Mouse (Mus musculus) hindbrain, embryonic 16.5 days (tissue): ENCODE results near the gene Vps72. TPM values are rescaled to one million over a fixed set of nuclear protein-coding genes. Genes with fewer than 3 reads are reported as not detected.
"Not testable (repeated sequence)": the region's sequence is repeated elsewhere in the genome, so short reads cannot be mapped to it uniquely, and the experiment has no call there.

Source experiments
- ATAC-seq: fragments of 200-750 bp; cut with Nextera tagmentation; 2 replicates; pipeline ENCODE4 v1.8.0; 2017; ENCODE audit warnings: moderate TSS enrichment, moderate library complexity
- H3K27ac ChIP-seq: fragments of 300-500 bp; sonication (generic); 2 replicates; pipeline ENCODE4 v1.5.1; 2014; ENCODE audit warnings: low read depth, mild to moderate bottlenecking, control low read depth, low read length, moderate library complexity
- H3K27me3 ChIP-seq: fragments of 300-500 bp; sonication (generic); replicated peaks from 2 replicates; pipeline ENCODE4 v1.6.1; 2014; ENCODE audit warnings: low read length; ENCODE audit not compliant: control insufficient read depth, insufficient read depth
- H3K36me3 ChIP-seq: fragments of 300-500 bp; sonication (generic); 2 replicates; pipeline ENCODE4 v1.6.1; 2014; ENCODE audit warnings: mild to moderate bottlenecking, low read length, moderate library complexity, mixed read lengths; ENCODE audit not compliant: control insufficient read depth, insufficient read depth
- H3K4me1 ChIP-seq: fragments of 300-500 bp; sonication (generic); 2 replicates; pipeline ENCODE4 v1.6.1; 2014; ENCODE audit warnings: low read depth, low read length; ENCODE audit not compliant: control insufficient read depth, insufficient read depth
- H3K4me2 ChIP-seq: fragments of 300-500 bp; sonication (generic); 2 replicates; pipeline ENCODE4 v1.6.1; 2014; ENCODE audit warnings: mild to moderate bottlenecking, low read length, control low read depth, moderate library complexity
- H3K4me3 ChIP-seq: fragments of 300-500 bp; sonication (generic); 2 replicates; pipeline ENCODE4 v1.5.1; 2014; ENCODE audit warnings: mild to moderate bottlenecking, low read length, control low read depth, moderate library complexity
- H3K9ac ChIP-seq: fragments of 300-500 bp; sonication (generic); 2 replicates; pipeline ENCODE4 v1.6.1; 2014; ENCODE audit warnings: low read depth, mild to moderate bottlenecking, control low read depth, low read length, moderate library complexity
- H3K9me3 ChIP-seq: fragments of 300-500 bp; sonication (generic); 2 replicates; pipeline ENCODE4 v1.6.1; 2014; ENCODE audit warnings: mild to moderate bottlenecking, low read length, moderate library complexity; ENCODE audit not compliant: control insufficient read depth
- WGBS: fragments of 180-500 bp; shearing (Covaris S2); extraction: QIAGEN DNeasy Blood & Tissue Kit; methylation state at CpG from one replicate; pipeline ENCODE4 v1.1.7; 2014; 5-methylcytosine and 5-hydroxymethylcytosine counted together
- polyA plus RNA-seq: library from polyadenylated mRNA; unstranded; fragments of >200 nt; fragmentation: Nextera tagmentation; extraction: Ambion mirVana; gene quantifications from 2 replicates; pipeline ENCODE4 v1.2.1, GENCODE M21; 2015

Gene Vps72
- polyA plus RNA-seq, 1 experiment from 2014 or later = 142 TPM

DNA sequence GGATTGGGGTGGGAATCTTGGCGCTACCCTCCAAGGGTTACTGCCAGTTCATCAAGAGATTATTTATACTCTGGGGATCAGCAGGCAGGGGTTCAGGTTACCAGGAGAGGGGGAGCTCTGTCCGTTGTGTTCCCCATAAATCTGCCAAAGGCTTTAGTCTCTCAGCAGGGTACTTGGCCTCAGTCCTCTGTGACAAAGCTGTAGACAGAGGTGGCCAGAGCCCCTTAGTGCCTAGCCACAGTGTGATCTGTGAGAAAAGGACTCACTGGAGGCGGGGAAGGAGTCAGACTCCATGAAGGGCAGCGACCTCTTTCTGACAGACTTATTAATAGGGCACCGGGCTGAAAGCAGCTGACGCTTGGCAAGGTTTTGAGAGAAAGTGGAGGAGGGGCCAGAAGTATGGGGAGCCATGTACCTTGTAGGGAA lies 18.4 kb downstream of the Vps72 start:
- WGBS = 43% methylated on average over 6 of the region's 6 CpGs
- Histone ChIP-seq H3K9ac (no peak overlapping the region), H3K4me3 (no peak overlapping the region), H3K4me1 (peaks cover 8% of the 10 kb centered on the region), H3K4me2 (no peak overlapping the region), H3K27ac (no peak overlapping the region), H3K36me3 (peaks cover 5% of the 10 kb centered on the region; the same call in 1 of the 2 replicates), H3K9me3 (no peaks in the 10 kb centered on the region), H3K27me3 (no peaks in the 10 kb centered on the region)
- ATAC-seq = no peak

DNA sequence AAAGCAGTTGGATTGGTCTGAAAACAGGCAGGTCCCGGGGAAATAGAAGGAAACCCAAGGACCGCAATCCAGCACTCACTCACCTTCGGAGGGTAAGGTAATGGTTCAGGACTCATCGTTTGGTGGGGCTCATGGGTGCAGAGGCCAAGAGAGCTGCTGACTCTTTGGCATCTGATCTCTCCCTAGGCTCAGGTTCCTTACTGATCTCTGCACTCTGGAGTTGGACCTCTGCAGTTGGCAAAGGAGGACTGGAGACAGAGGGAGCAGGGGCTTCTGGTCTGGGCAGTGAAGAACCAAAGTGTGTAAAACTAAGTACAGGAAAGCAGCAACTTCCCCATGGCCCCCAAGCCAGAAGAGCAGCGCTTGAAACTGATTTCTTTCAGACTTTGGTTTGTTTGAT lies 19.3 kb downstream of the Vps72 start:
- Histone ChIP-seq H3K27ac (no peak overlapping the region), H3K4me3 (no peak overlapping the region), H3K27me3 (no peaks in the 10 kb centered on the region), H3K36me3 (peaks cover 5% of the 10 kb centered on the region; the same call in 1 of the 2 replicates), H3K4me2 (no peak overlapping the region), H3K9ac (no peak overlapping the region), H3K4me1 (peaks cover 11% of the 10 kb centered on the region), H3K9me3 (no peaks in the 10 kb centered on the region)
- ATAC-seq = no peak
- 89% methylated on average over 5 of the region's 5 CpGs for WGBS

DNA sequence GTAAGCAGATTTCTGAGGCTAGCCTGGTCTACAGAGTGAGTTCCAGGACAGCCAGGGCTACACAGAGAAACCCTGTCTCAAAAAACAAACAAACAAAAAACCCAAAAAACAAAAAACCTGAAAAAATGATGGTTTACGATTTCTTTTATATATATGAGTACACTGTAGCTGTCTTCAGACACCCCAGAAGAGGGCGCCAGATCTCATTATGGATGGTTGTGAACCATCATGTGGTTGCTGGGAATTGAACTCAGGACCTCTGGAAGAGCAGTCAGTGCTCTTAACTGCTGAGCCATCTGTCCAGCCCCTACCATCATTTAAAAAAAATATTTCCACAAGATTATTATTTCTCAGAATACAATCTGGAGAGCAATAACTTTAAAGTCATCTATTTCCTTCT lies 21.6 kb downstream of the Vps72 start:
- ATAC-seq, H3K27ac ChIP-seq, H3K9ac ChIP-seq, H3K36me3 ChIP-seq, H3K4me3 ChIP-seq, H3K27me3 ChIP-seq, H3K4me2 ChIP-seq, H3K9me3 ChIP-seq: not testable (repeated sequence)
- H3K4me1 ChIP-seq = peaks cover 20% of the 10 kb centered on the region
- 91% methylated on average over 2 of the region's 2 CpGs for WGBS

DNA sequence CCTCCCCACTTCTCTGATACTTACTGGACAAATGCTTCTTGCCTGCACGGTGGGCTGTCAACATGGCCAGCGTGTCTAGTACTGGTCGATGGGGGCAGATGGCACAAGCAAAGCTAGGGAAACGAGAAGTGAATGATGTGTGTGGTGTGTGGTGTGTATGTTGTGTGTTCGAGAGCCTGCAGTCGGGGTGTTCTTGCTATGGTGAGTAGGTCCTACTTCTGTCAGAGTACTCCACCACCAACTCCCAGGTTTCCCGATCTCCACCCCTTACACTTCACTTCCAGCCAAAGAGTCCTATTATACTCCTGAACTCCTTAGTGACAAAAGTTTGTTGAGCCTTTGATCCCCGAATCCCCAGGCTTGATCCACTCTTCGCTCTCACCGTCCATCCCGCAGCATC lies 22.4 kb downstream of the Vps72 start:
- H3K4me3 ChIP-seq = peak overlapping the region; percentile 45
- H3K36me3 ChIP-seq = peaks cover 5% of the 10 kb centered on the region; the same call in 1 of the 2 replicates
- WGBS = 60% methylated on average over 11 of the region's 11 CpGs
- H3K4me1 ChIP-seq = peaks cover 20% of the 10 kb centered on the region
- ATAC-seq = peak; percentile 16; the same call in 1 of the 2 replicates
- peak overlapping the region; percentile 88 for H3K4me2 ChIP-seq
- H3K9me3 ChIP-seq = no peaks in the 10 kb centered on the region
- no peaks in the 10 kb centered on the region for H3K27me3 ChIP-seq
- H3K9ac ChIP-seq = peak overlapping the region; percentile 59
- H3K27ac ChIP-seq = peak overlapping the region; percentile 15

DNA sequence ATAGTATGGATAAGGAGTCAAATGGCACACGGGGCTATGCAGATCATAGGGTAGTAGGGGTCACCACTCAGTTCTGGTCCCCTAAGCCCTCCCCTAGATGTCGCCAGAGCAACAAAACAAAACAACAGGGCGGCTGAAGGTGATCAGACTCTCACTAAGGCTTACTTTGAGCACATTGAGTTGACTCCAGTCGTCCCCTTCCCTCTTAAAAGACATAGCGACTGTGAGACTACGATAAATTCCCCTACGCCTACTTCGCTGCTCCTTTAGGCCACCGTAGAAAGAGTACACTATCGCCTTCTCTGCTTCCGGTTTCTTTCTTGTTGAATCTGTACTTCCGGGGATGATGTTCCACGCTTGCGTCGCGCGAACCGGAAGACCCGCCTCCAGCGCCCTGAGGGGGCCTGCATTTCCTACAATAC lies 22.9 kb downstream of the Vps72 start, which contains the start of the genes Scnm1 and Lysmd1:
TSS of gene Scnm1 (minus strand) at position 332 of the 422 bp plus-strand sequence.
TSS of gene Lysmd1 (plus strand) at position 409 of the 422 bp plus-strand sequence.
- peak; percentile 96 for ATAC-seq
- no peaks in the 10 kb centered on the region for H3K9me3 ChIP-seq
- 0% methylated on average over 20 of the region's 20 CpGs for WGBS

DNA sequence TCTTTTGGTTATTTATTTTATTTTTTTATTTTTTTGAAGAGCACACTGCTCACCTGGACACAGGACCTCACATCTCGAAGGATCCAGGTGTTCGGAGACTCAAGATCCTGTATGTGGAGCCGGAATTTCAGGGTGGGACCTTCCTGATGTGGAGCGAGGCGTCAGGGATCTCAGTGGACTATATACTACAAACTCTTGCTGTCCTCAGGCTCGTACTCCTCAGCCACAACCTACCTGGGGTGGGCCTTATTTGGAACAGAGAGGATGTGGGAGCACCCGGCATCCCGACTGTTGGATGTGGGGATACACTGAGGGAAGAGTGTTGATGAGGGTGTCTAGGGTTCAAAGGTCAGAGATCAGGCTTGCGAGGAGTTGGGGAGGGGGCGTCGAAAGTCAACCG lies 23.3 kb downstream of the Vps72 start:
- ATAC-seq = peak; percentile 73
- not testable (repeated sequence) for H3K9me3 ChIP-seq, H3K27ac ChIP-seq, H3K4me2 ChIP-seq, H3K36me3 ChIP-seq, H3K9ac ChIP-seq, H3K27me3 ChIP-seq
- peak overlapping the region; percentile 45 for H3K4me3 ChIP-seq
- no CpG with 5 or more reads among the region's 12 CpGs for WGBS
- peaks cover 20% of the 10 kb centered on the region for H3K4me1 ChIP-seq

More for the DNA sequence above, 22.9 kb downstream of the Vps72 start, which contains the start of the genes Scnm1 and Lysmd1:
- Histone ChIP-seq H3K9ac (peak within 1 kb of the TSS; percentile 59), H3K36me3 (peaks cover 5% of the 10 kb centered on the region; the same call in 1 of the 2 replicates), H3K4me2 (peak within 1 kb of the TSS; percentile 88), H3K4me3 (peak within 1 kb of the TSS; percentile 45), H3K27ac (peak within 1 kb of the TSS; percentile 15), H3K27me3 (no peaks in the 10 kb centered on the region), H3K4me1 (peaks cover 20% of the 10 kb centered on the region)

DNA sequence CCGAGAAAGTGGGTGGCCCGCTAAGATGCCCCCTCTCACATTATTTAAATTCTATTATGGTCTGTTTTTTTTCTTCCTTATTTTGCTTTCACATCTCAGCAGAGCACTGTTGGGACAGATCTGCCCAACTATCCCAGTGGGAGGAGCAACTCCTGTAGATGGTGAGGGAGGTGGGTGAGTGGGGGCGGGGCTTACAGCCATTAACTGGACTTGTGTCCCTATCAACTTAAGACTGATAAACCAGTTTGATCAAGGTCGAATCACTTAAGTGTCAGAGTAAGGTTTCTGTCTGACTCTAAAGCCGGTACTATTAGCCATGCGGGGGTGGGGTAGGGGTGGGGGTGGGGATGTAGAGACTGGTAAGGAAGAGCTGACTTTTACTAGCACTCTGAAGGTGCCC lies 24.2 kb downstream of the Vps72 start:
- ATAC-seq = no peak
- Histone ChIP-seq H3K4me1 (peaks cover 18% of the 10 kb centered on the region), H3K9ac (peak overlapping the region; percentile 11; the same call in 1 of the 2 replicates), H3K27me3 (no peaks in the 10 kb centered on the region), H3K4me2 (peak overlapping the region; percentile 66), H3K27ac (no peak overlapping the region), H3K9me3 (no peaks in the 10 kb centered on the region), H3K4me3 (peak overlapping the region; percentile 38), H3K36me3 (peaks cover 5% of the 10 kb centered on the region; the same call in 1 of the 2 replicates)
- WGBS = 34% methylated on average over 6 of the region's 6 CpGs

DNA sequence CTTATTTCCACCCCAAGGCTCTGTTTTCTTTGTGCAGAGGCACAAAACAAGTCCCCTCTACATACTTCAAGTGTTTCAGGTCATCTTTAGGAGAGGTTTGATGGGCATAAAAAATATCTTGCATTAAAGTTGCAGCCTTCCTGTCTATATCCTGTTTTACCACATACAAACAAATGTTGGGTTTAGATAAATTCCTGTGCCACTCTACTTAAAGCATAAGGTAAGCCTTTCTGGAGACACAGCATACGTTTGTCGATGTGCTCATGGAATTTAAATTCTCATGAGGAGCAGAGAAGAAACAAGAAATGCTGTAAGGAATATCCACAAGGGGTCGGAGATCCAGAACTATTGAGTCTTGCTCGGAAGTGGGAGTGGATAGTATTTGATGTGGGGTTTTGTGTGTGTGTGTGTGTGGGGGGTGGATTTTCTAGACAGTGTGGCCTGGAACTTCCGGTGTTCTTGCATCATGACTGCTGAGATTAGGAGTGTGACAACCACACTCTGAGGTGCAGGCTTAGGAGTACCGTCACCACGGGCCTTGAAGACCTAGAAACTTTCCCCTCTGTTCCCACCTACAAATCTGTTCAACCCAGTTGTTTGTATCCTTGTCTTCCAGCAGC lies 24.7 kb downstream of the Vps72 start:
- H3K4me1 ChIP-seq = peaks cover 18% of the 10 kb centered on the region
- 95% methylated on average over 7 of the region's 7 CpGs for WGBS
- H3K9ac ChIP-seq = peak overlapping the region; percentile 11
- H3K27me3 ChIP-seq = no peaks in the 10 kb centered on the region
- H3K4me2 ChIP-seq = peak overlapping the region; percentile 66
- H3K9me3 ChIP-seq = no peaks in the 10 kb centered on the region
- peaks cover 4% of the 10 kb centered on the region; the same call in 1 of the 2 replicates for H3K36me3 ChIP-seq
- peak overlapping the region; percentile 38 for H3K4me3 ChIP-seq
- H3K27ac ChIP-seq = no peak overlapping the region
- no peak for ATAC-seq

DNA sequence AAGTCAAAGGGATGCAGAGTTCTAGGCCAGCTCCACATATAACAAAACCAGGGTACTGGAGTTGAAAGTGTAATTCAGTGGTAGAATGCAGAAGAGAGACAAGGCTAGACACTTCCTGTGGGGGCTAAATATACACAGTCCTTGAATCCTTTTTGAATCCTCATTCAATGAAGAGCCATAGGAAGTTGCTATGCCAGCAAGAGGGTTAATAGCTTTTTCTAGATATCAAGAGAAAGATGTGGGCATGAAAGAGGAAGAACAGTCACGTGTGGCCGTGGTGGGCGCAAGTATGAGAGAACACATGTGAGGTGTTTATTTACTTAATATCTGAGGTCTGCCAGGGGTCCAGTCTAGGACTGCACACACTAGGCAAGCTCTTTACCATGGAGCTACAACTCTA lies 25.5 kb downstream of the Vps72 start:
- H3K4me3 ChIP-seq = no peak overlapping the region
- ATAC-seq = no peak
- H3K4me1 ChIP-seq = peaks cover 18% of the 10 kb centered on the region
- H3K4me2 ChIP-seq = no peak overlapping the region
- H3K9ac ChIP-seq = no peak overlapping the region
- H3K27ac ChIP-seq = no peak overlapping the region
- H3K36me3 ChIP-seq = peaks cover 6% of the 10 kb centered on the region; the same call in 1 of the 2 replicates
- H3K9me3 ChIP-seq = no peaks in the 10 kb centered on the region
- H3K27me3 ChIP-seq = no peaks in the 10 kb centered on the region
- WGBS = 94% methylated on average over 3 of the region's 3 CpGs
